Mouse (Mus musculus): ENCODE measurements around the gene Cavin4.
"Not testable (repeated sequence)": the region's sequence is repeated elsewhere in the genome, so short reads cannot be mapped to it uniquely, and the experiment has no call there.

Gene Cavin4

DNA sequence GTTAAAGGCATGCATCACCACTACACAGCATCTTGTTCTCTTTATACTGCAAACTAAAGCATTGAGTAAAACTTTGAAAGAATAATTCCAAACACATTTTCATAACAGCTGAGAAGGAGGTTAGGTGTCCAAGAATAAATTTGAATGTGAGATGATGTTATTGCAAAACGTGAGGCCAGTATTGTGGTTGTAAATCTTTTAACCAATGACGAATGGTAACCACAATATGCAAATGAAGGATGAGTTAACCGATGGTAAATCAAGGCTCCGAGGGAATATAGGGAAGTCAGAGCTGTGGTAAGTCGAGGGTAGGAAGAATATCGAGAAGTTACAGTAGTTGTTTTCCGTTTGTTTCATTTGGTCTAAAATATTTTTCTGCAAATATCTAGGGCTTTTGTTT, 11.1 kb downstream of the Cavin4 start:
- no peak for DNase-seq

DNA sequence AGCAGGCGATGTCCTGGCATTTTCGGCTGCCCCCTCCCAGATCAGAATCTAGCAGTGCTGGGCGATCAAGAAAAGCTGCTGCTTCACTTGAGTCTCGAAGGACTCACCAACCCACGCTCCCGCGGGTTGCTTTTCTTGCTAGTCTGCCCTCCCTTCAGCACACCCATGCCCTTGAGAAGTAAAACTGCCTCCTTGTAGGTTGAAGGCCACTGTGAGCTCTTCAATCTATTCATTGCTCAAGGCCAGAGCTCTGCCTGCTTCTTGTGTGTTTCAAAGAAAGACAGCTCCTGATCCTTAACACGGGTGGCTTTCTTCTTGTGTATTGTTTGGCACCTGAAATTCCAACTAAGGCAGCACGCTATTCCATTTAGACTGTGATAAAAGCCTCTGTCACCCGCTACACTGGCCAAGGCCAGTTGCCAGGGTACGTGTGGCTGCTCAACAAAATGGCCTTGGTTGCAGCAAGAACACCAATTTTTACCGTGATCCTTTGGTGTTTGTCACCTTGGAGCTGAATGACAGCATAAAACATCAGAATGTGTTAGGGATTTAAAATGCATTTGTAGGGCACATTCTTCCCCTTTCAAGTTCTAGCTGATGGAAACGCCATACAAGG, 13.4 kb downstream of the Cavin4 start:
- DNase-seq: no peak

DNA sequence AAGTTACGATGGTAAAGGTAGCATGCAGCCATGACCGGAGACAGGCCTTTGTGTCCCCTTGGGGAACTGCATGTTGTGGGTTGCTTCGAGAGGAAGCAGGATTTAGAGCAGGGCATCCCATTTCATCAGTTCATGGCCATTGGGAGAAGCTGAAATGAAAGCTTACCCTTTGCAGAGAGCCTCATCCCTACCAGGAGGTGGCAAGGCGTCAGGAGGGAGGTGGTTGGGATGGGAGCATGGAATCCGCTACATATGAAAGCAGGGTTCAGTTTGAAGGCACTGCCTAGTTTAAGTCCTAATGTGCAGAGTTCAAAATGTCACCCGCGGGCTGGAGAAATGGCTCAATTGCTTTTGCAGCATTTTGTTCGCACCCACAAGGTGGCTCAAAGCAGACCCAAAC, 14.0 kb downstream of the Cavin4 start:
- no peak for DNase-seq

DNA sequence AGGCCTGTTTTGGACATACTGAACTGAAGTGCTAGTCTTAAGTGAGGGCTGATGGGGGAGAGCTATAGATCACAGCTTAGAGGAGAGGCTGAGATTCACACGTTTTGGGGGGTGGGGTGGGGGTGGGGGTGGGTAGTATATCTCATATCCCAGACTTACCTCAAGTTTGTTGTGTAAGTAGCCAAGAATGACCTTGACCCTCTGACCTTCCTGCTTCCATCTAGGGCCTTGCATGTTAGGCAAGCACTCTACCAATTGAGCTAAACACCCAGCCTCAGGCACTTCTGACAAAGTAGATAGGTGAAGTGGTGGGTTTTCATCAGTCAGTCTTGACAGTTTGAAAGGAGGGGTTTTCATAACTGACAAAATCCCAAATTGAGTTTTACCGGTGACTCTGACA, 14.5 kb downstream of the Cavin4 start:
- no peak for DNase-seq

DNA sequence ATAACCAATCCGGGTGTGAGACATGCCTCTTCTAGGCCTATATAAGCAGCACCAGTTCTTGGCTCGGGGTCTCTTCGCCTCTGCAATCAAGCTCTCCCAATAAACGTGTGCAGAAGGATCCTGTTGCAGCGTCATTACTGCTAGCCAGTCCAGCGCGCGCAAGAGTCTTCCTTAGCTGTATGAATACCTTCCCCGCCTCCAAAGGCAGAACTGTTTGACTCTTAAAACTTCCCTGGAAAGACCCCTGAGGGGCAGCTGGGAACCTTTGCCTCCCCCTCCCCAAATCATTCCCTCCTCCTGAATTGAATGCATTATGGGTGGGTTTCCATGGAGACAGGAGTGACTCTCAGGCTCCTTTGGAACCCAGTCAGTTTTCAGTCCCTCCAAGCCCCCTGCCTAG, 15.5 kb downstream of the Cavin4 start:
- DNase-seq: no peak

DNA sequence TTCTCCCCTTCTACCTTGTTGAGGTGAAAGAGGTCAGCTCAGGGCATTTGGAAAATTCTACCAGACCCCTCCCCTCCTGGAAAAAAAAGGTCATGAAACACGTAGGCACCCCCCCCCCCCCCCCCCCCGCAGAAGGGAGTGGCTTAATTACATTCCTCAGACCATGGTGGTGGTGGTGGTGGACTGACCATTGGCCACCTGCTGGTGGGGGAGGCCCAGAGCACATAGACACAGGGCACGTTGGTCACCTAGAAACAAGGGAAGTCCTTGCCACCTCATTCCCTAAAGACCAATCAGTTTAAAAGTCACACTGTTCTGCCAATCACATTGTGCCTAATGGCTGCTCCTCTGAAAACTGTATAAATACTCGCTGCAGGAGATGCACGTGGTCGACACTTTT, 16.4 kb downstream of the Cavin4 start:
- DNase-seq: not testable (repeated sequence)

DNA sequence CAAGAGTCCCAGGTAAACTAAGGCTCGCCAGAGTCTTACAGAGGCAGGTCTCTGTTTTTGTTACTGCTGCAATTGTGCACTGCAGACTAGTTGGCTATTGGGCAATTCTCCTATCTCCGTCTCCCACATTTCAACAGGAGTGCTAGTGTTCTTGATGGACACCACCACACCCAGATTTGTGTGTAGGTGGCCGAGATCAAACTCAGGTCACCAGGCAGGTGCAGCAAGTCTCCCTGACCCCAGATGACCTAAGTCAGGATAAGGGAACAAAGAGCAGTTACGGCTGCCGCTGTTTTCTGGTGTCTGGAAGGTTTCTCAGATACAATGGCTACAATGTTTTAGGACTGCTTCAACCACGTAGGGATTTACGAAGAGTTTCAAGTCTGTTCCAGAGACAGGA, 16.9 kb downstream of the Cavin4 start:
- DNase-seq: no peak

DNA sequence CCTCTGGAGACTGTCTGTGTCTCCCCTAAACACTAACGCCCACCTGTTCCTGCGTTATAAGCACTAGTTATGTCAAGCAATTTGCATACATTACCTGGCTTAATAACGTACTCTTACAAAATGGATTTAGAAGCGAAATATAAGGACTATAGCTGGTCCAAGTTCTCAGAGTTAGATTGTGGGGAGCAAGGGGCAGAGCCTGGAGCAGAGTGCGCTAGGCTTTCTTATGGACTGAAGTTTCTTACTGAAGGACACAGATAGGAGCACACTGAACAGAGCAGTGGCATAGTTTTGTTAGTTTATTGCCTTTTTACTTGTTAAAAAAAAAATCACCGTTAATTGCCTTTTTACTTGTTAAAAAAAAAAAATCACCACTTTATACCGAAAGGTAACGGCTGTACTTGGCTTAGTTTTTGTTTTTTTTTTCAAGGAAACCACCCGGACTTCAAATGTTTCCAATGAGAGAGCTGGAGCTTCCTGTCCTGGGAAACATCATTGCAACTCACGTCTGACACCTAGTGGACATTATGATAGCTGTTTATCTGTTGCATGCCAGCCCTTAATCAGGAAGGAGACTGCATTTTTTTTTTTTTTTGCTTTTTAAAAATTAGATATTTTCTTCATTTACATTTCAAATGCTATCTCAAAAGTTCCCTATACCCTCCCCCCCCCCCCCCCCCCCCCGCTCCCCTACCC, 17.5 kb downstream of the Cavin4 start:
- DNase-seq: peak in 1 of 2 experiments; percentile 46

DNA sequence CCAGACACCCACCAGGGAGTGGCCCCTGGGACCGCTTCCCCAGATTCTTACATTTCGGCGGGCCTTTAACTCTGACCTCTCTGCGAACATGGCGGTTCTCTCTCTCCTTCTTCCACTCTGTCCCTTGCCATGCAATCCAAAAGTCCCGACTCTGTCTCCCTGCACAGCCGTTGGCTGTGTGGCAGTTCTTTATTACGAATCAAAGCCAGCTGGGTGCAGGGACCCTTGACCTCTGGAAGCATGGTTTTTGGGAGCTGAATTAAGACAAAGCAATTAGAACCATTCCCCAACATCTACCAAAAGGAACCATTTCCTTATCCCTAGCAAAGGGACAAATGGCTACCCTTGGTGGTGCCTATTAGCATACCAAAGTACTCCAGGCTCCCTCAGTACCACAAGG, 19.8 kb downstream of the Cavin4 start:
- no peak for DNase-seq

DNA sequence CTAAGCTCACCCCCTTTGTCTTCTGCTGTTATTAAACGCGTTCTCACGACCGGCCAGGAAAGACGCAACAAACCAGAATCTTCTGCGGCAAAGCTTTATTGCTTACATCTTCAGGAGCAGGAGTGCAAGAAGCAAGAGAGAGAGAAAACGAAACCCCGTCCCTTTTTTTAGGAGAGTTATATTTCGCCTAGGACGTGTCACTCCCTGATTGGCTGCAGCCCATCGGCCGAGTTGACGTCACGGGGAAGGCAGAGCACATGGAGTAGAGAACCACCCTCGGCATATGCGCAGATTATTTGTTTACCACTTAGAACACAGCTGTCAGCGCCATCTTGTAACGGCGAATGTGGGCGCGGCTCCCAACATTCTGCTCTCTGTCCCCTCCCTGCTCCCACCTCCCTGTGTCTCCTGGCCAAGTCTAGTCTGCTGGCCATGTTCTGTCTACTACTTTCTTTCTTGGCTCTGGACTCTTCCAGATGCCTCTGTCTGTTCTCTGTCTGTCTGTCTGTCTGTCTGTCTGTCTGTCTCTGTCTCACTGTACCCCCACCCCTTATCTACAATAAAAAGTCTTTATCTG, 20.4 kb downstream of the Cavin4 start:
- DNase-seq: not testable (repeated sequence)

DNA sequence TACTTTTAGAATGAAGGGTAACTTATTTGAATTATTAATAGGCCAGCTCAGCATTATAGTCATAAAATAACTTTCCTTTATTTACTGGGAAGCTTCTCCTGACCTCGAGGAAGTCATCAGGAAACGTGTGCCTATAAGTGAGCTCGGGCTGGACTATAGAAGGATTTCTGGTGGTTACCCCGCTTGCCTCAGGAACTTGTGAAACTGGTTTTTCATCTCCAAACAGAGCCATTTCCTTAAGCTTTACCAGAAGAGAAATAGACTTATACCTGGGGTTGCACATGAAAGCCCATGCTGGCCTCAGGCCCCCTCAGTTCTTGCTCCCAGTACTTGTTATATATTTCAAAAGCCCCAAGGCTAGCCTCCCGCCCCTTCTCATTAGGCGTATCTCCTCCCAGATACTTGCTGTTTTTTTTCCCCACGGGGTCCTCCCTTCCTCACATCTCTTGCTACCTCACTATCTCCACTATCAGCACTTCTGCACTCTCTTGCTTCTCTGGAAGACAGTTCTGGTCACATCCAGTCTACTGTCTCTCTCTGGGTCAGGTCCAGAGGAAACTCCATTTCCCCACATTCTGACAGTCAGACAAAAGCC, 21.4 kb downstream of the Cavin4 start:
- DNase-seq: no peak

DNA sequence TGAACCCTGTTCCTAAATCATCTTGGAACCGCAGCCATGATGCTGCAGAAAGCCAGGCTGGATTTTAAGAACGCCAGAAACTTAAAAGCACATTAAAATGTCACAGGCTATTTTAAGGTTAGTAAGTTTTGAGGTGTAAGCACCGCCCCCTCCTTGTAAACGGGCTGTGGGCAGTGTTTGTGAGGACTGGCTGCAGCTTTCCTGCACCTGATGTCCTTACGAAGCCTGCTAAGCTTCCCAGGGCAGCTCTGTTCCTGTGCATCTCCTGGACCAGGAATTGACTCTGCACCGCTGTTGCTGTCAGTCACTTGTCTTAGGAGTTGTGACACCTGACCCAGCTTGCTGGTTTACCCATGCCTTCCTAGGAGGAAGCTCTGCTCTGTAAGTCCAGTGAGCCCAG, 24.8 kb downstream of the Cavin4 start:
- no peak for DNase-seq

DNA sequence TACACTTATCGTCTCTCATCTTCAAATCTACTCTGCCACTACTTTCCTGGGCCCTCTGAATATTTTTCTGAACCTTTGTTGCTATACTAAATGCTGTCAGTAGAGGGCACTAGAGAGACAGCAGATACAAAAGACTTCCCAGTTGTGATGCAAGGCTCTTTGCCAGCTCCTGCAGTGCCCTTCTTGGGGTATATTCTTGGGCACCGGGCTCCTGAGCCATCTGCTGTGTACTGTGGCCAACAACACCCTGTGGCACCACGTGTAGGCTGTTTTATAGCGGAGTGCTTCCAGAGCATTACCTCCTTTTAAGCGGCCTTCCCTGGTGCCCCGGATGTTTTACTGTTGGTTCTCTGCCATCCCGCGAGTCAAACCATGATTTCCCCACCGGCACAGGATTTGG, 27.3 kb downstream of the Cavin4 start:
- peak; percentile 84 to 90 for DNase-seq

DNA sequence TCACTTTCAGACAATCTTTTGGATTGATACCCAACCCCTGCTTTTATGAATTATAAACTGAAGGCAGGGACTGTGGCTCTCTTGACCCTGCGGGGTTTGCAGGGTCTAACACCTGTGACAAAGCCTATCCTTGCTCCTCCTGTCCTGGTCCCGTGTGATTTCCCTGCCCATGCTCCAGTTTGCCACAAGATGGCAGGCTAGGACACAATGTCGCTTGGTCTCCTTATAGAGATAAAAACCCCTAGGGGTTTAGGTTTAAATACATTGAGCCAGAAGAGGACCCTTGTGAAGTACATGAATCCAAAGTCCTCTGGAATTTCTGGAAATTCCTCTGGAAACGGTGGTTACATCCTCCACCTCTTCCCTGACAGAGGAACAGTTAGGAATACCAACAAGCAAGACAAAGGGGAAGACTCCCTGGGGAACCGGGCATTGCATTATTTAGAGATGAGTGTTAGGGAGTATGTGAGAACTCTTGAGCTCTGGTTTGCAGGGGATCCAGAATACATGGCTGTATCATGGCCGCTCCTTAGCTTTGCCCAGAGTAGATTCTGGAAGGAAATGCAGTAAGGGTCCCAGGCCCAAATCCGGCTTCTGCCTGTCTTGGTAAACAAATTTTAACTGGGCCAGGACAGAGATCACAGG, 28.6 kb downstream of the Cavin4 start:
- peak; percentile 61 to 72 for DNase-seq

DNA sequence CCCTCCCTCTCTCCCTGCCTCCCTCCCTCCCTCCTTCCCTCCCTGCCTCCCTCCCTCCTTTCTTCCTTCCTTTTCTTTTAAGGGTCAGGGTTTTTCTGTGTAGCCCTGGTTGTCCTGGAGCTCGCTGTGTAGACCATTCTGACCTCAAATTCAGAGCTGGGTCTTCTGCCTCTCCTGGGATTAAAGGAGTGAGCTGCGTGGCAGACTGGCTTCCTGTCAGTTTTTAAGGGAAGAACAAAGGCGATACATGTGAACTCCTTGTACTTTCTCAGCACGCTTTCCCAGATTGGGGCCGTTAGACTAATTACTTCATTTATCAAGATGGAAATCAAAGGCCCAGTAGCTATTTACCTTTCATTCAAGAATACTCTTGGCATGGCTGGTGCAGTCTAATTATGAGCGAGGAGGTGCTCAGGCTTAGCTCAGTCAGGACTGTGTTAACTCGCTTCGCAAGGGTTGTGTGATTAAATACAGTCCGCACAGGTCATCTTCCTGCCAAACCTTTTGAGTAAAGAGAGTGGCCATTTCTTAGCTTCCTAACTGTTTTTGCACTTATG, 29.5 kb downstream of the Cavin4 start:
- DNase-seq: no peak

DNA sequence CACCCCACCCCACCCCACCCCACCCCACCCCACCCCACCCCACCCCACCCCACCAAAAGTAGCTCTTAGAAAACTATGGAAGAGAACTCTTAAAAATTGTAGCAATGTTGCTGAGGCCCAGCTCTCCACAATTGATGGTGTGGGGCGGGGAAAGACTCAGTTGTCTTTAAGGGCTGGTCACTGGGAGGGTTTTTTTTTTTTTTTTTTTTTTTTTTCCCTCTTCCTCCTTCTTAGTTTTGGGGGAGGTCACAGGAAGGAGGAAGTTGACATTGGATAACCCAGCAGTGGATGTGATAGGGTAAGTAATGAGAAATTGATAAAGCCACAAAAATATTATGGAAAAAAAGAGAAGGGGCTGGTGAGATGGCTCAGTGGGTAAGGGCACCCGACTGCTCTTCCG, 33.4 kb downstream of the Cavin4 start:
- DNase-seq: no peak

DNA sequence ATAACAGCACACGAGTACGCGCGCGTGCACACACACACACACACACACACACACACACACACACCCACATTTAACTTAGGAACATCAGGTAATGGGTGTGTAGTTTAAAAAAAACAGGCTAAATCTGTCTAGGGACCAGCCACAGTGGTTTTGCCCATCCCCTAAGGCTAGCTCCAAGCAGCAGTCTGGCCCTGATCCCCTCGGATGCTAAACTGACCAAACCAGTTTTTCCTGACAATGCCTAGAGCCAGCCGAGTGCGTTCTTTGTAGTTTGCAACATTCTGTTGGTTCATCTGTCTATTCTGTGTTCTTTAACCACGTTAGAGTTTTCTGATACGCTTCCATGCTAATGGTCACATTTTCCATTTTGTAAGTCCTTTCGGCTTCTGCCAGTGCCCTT, 34.0 kb downstream of the Cavin4 start:
- DNase-seq: no peak

DNA sequence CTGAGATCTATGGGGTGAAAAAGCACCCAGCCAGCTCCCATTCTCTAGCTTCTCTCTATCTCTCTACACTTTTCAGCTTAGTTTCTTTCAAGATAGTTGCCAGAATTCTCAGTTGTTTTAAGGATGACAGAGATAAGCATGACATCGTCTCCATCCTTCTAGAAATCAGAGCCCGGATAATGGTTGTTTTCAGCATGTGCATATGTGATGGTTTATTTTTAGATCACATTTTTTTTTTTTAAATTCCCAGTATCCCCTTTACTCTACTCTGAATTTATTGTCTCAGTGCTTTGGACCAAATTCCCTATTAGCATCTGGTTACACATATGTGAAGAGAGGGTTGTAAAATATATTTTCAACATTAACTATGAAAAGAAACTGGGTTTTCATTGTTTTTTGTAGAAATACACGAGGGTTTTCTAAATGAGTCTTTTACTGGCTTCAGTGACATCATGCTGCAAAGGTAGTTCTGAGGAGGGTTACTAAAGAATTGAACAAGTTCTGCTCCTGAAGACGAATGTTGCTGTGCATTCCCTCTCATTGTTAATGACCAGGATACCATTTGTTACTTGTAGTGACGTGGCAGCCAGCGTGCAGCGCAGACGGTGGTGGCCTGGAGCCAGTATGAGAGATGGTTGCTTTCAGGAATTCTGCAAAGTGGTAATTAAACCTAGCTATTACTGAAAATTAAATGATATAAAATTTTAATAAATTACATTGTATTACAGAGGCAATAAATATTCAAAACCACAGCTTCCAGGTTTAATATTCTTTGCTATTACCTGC, 52.7 kb downstream of the Cavin4 start:
- no peak for DNase-seq

DNA sequence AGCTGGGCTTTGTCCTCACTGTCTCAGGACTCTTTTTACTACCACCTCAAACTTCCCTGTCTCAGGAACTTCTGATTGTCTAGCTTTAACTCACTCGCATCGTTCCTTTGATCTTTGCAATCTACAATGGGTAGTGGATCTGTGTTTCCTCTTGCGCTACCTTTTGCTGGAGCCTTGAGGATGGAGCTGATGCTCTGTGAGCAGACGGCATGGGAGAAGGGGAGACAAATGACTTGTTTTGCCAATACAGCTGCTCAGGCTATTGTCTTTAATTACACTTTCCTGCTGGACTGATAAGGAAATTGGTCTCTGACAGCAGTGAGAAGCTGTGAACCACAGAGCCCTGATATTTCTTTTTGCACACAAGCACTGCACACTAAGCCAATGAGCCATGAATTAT, 53.5 kb downstream of the Cavin4 start:
- no peak for DNase-seq
